In genomic region chr11:8109286-8109685, GRCm38 (mm10) we compare ENCODE assay signal across 21 mouse cellular contexts.
DNase-seq lines count a peak whose midpoint lies in the region; ATAC-seq and TF ChIP-seq lines count a peak whose summit lies in the region.
"Had no signal": no experiment of that assay in that cellular context is flagged by ENCODE, and none has a peak within 500 bp of the region (broad histone marks: within the 10 kb centered on the region; RNA-seq: fewer than 3 reads in every experiment).

No protein-coding gene starts in this region.

- intact Hi-C loops in heart, postnatal 25 days (cut with DNase I), result no loop called here

- H3K9ac ChIP-seq in heart, embryonic 11.5 days (ENCODE audit: low read depth, low read length), result no peak overlapping the region
- H3K9ac ChIP-seq in midbrain, postnatal 0 days (replicated peaks; ENCODE audit: low read length, poor library complexity, severe bottlenecking), result no peak overlapping the region
- H3K9ac ChIP-seq: embryonic facial prominence, embryonic 13.5 days; forebrain, embryonic 13.5 days; forebrain, postnatal 0 days; heart, embryonic 15.5 days; hindbrain, embryonic 14.5 days; intestine, embryonic 15.5 days had no signal

- no peak overlapping the region for H3K4me3 ChIP-seq in heart, embryonic 11.5 days (ENCODE audit: low read depth, low read length)
- H3K4me3 ChIP-seq in midbrain, postnatal 0 days (ENCODE audit: low read depth, low read length), result no peak overlapping the region
- H3K4me3 ChIP-seq: embryonic facial prominence, embryonic 13.5 days; forebrain, embryonic 13.5 days; heart, embryonic 15.5 days; hindbrain, embryonic 10.5 days; intestine, embryonic 15.5 days had no signal

- 72% methylated on average over 2 of the region's 2 CpGs for WGBS in heart, embryonic 11.5 days (ENCODE audit: insufficient replicate concordance)
- 87% methylated on average over 2 of the region's 2 CpGs for WGBS in midbrain, postnatal 0 days

- no peaks in the 10 kb centered on the region for H3K4me1 ChIP-seq in heart, embryonic 11.5 days (ENCODE audit: control insufficient read depth, insufficient read depth, low read length)
- no peaks in the 10 kb centered on the region for H3K4me1 ChIP-seq in midbrain, postnatal 0 days (ENCODE audit: insufficient read depth, low read length)
- H3K4me1 ChIP-seq: embryonic facial prominence, embryonic 13.5 days; forebrain, embryonic 13.5 days; heart, embryonic 15.5 days; hindbrain, embryonic 10.5 days; intestine, embryonic 15.5 days had no signal

- TF ChIP-seq CTCF in midbrain, postnatal 0 days (IDR thresholded peaks at IDR 0.05), result no peak

- H3K27me3 ChIP-seq in heart, embryonic 11.5 days (ENCODE audit: control insufficient read depth, insufficient read depth, low read length), result no peaks in the 10 kb centered on the region
- no peaks in the 10 kb centered on the region for H3K27me3 ChIP-seq in midbrain, postnatal 0 days (ENCODE audit: insufficient read depth, low read length)
- H3K27me3 ChIP-seq: embryonic facial prominence, embryonic 13.5 days; forebrain, embryonic 13.5 days; heart, embryonic 15.5 days; intestine, embryonic 15.5 days had no signal

- ATAC-seq in heart, embryonic 11.5 days (replicated peaks; ENCODE audit: insufficient number of reproducible peaks, low FRiP score, low TSS enrichment), result no peak
- no peak for ATAC-seq in midbrain, postnatal 0 days (ENCODE audit: low FRiP score)
- ATAC-seq: forebrain, embryonic 13.5 days; forebrain, postnatal 0 days; intestine, embryonic 15.5 days had no signal

- no peak overlapping the region for H3K4me2 ChIP-seq in heart, embryonic 11.5 days
- H3K4me2 ChIP-seq in midbrain, postnatal 0 days (ENCODE audit: low read depth, low read length, poor library complexity, severe bottlenecking), result no peak overlapping the region
- H3K4me2 ChIP-seq: embryonic facial prominence, embryonic 13.5 days; forebrain, embryonic 13.5 days; heart, embryonic 15.5 days; hindbrain, embryonic 14.5 days; intestine, embryonic 15.5 days had no signal

- no peak overlapping the region for H3K27ac ChIP-seq in heart, embryonic 11.5 days (ENCODE audit: low read depth, low read length)
- no peak overlapping the region for H3K27ac ChIP-seq in midbrain, postnatal 0 days (ENCODE audit: low read depth, low read length)
- H3K27ac ChIP-seq: embryonic facial prominence, embryonic 13.5 days; forebrain, embryonic 13.5 days; heart, embryonic 15.5 days; hindbrain, embryonic 10.5 days; hindbrain, embryonic 14.5 days; intestine, embryonic 15.5 days had no signal

- DNase-seq in heart, adult 18-20 months, result peak; percentile 58 to 70
- DNase-seq in testis, postnatal 14 days (ENCODE audit: low spot score), result peak; percentile 9
- DNase-seq in testis, postnatal 10 days (ENCODE audit: low spot score), result no peak
- peak; percentile 16 for DNase-seq in heart, postnatal 25 days (ENCODE audit: low spot score)
- DNase-seq in kidney, adult 8-10 months, result no peak
- DNase-seq in midbrain, postnatal 0 days (ENCODE audit: low spot score), result no peak
- DNase-seq: adrenal gland, adult 2 months; adrenal gland, postnatal 25 days; cerebellum, adult 18-20 months; cerebellum, adult 9-11 months; cerebellum, postnatal 36 days; forebrain, postnatal 0 days; gastrocnemius, postnatal 10 days; kidney, adult 18-20 months had no signal

- no peaks in the 10 kb centered on the region for H3K36me3 ChIP-seq in heart, embryonic 11.5 days (ENCODE audit: control insufficient read depth, insufficient read depth, low read length)
- H3K36me3 ChIP-seq in midbrain, postnatal 0 days (ENCODE audit: insufficient read depth, low read length), result no peaks in the 10 kb centered on the region
- H3K36me3 ChIP-seq: embryonic facial prominence, embryonic 13.5 days; heart, embryonic 15.5 days; hindbrain, embryonic 10.5 days; intestine, embryonic 15.5 days had no signal

- H3K9me3 ChIP-seq in heart, embryonic 11.5 days (replicated peaks; ENCODE audit: control insufficient read depth, low read length), result no peaks in the 10 kb centered on the region
- no peaks in the 10 kb centered on the region for H3K9me3 ChIP-seq in midbrain, postnatal 0 days (ENCODE audit: low read length)
- H3K9me3 ChIP-seq: embryonic facial prominence, embryonic 13.5 days; forebrain, embryonic 13.5 days; heart, embryonic 15.5 days; hindbrain, embryonic 10.5 days; intestine, embryonic 15.5 days had no signal

Comparison
In these comparisons a context has a peak if more than half of its experiments do, and no peak if none do; other contexts are left out.
1. DNase-seq: peak in heart, adult 18-20 months (2 of 2), testis, postnatal 14 days (single experiment) and heart, postnatal 25 days (single experiment); none in testis, postnatal 10 days (single experiment), kidney, adult 8-10 months (0 of 2) and midbrain, postnatal 0 days (single experiment).